Mouse (Mus musculus) urinary bladder, postnatal 25 days (tissue): Measurements from ENCODE around the gene Acr.

Source experiments
- DNase-seq: peaks from one replicate; pipeline ENCODE4 v3.0.0; 2022; ENCODE audit warnings: low spot score

Acr gene

GRCm38 (mm10) chr15:89622312-89622958, 54.3 kb downstream of the Acr start:
- peak; percentile 18 for DNase-seq

- no peak for DNase-seq
Observed at GRCm38 (mm10) chr15:89622959-89623625, 55.0 kb downstream of the Acr start.

GRCm38 (mm10) chr15:89623626-89623959, 55.5 kb downstream of the Acr start:
- DNase-seq: peak; percentile 47
